Mouse (Mus musculus): ENCODE data around the gene Fgd6. TPM values are rescaled to one million over a fixed set of nuclear protein-coding genes. Genes with fewer than 3 reads are reported as not detected.

Gene Fgd6
- polyA plus RNA-seq, 1 experiment from 2014 or later = 1.7 TPM

DNA sequence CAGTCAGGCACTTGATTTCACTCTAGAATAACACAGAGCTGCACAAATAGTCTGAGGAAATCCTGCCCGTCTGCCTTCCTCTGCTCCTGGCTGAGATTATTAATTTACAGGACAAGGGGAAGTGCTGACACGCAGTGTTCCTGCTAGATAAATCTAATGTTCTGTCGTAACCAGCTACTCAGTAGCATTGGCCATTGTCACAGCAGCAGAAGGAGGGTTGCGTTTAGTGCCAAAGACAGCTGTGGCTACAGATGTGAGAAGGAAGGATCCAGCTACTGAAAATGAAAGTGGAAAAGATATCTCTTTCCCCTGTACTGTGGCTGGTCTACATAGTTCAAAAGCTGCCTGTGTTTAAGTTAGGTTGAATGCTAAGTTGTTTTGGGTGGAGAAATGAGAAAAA lies 71.4 kb downstream of the Fgd6 start:
- WGBS = 81% methylated on average over 4 of the region's 4 CpGs
- Histone ChIP-seq H3K4me1 (no peaks in the 10 kb centered on the region), H3K36me3 (no peaks in the 10 kb centered on the region), H3K27ac (replicated peaks) (no peak overlapping the region), H3K27me3 (no peaks in the 10 kb centered on the region), H3K4me3 (no peak overlapping the region), H3K9ac (replicated peaks) (no peak overlapping the region), H3K4me2 (replicated peaks) (no peak overlapping the region), H3K9me3 (no peaks in the 10 kb centered on the region)
- no peak for ATAC-seq (replicated peaks)

GRCm38 (mm10) chr10:94107607-94108006 lies 71.8 kb downstream of the Fgd6 start:
- no peaks in the 10 kb centered on the region for H3K27me3 ChIP-seq
- no peak overlapping the region for H3K4me3 ChIP-seq
- H3K4me1 ChIP-seq = no peaks in the 10 kb centered on the region
- no peak overlapping the region for H3K27ac ChIP-seq (replicated peaks)
- H3K4me2 ChIP-seq (replicated peaks) = no peak overlapping the region
- ATAC-seq (replicated peaks) = no peak
- no peak overlapping the region for H3K9ac ChIP-seq (replicated peaks)
- WGBS = 92% methylated on average over 7 of the region's 7 CpGs
- H3K36me3 ChIP-seq = no peaks in the 10 kb centered on the region
- no peaks in the 10 kb centered on the region for H3K9me3 ChIP-seq

- 96% methylated on average over 6 of the region's 6 CpGs for WGBS
- H3K4me2 ChIP-seq (replicated peaks) = no peak overlapping the region
- H3K4me3 ChIP-seq = no peak overlapping the region
- H3K9ac ChIP-seq (replicated peaks) = no peak overlapping the region
- no peaks in the 10 kb centered on the region for H3K27me3 ChIP-seq
- no peak overlapping the region for H3K27ac ChIP-seq (replicated peaks)
- H3K4me1 ChIP-seq = no peaks in the 10 kb centered on the region
- H3K36me3 ChIP-seq = no peaks in the 10 kb centered on the region
- no peak for ATAC-seq (replicated peaks)
- no peaks in the 10 kb centered on the region for H3K9me3 ChIP-seq
Measured at GRCm38 (mm10) chr10:94108791-94109190, 73.0 kb downstream of the Fgd6 start.

DNA sequence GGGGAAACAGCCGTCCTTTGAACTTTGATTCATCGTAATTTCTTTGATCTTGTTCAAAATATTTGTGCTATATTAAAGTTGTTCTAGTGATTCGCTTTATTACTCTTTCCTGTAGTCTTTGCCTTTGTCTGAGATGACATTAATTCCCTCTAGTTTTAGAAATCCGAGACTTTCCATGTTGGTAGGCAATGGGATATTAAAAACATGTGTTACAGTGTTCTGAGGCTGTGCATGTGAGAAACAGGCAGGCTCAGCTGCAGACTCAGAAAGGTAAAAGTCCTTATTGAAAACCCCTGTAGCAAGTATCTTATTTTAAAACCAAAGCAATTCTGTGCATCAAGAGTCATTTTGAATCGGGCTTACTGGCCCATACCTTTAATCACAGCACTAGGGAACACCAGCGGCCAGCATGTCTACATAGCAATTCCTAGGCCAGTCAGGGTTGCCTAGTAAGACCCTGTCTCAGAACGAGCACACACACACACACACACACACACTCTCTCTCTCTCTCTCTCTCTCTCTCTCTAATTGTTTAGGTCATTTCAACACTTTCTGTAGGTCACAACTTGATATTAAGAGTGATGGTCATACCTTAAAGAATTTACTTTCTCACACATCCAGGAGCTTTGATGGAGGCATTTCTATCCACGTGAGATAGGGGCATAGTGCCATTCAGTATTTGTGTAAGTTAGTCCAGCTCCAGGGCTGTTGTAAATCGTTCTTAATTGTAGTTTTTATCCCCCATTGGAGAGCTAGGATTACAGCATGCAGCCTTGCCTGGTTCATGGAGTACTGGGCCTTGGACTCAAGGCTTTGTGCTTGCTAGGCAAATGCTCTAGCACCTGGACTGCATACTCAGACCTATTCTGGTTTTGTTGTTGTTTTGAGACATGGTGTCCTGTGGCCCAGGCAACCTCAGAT lies 75.3 kb downstream of the Fgd6 start:
- Histone ChIP-seq H3K4me3 (no peak overlapping the region), H3K4me1 (no peaks in the 10 kb centered on the region), H3K36me3 (no peaks in the 10 kb centered on the region), H3K4me2 (replicated peaks) (no peak overlapping the region), H3K9ac (replicated peaks) (no peak overlapping the region), H3K27ac (replicated peaks) (no peak overlapping the region), H3K9me3 (no peaks in the 10 kb centered on the region), H3K27me3 (no peaks in the 10 kb centered on the region)
- 82% methylated on average over 9 of the region's 9 CpGs for WGBS
- ATAC-seq (replicated peaks) = no peak

GRCm38 (mm10) chr10:94112207-94112606 lies 76.4 kb downstream of the Fgd6 start:
- no peaks in the 10 kb centered on the region for H3K36me3 ChIP-seq
- no peaks in the 10 kb centered on the region for H3K9me3 ChIP-seq
- H3K27me3 ChIP-seq = no peaks in the 10 kb centered on the region
- ATAC-seq (replicated peaks) = no peak
- no peaks in the 10 kb centered on the region for H3K4me1 ChIP-seq
- no peak overlapping the region for H3K9ac ChIP-seq (replicated peaks)
- H3K27ac ChIP-seq (replicated peaks) = no peak overlapping the region
- H3K4me2 ChIP-seq (replicated peaks) = no peak overlapping the region
- no peak overlapping the region for H3K4me3 ChIP-seq
- WGBS = 81% methylated on average over 3 of the region's 3 CpGs

- H3K27me3 ChIP-seq = no peaks in the 10 kb centered on the region
- 41% methylated on average over 6 of the region's 6 CpGs for WGBS
- no peaks in the 10 kb centered on the region for H3K9me3 ChIP-seq
- no peak overlapping the region for H3K4me3 ChIP-seq
- H3K9ac ChIP-seq (replicated peaks) = no peak overlapping the region
- no peak overlapping the region for H3K4me2 ChIP-seq (replicated peaks)
- H3K27ac ChIP-seq (replicated peaks) = no peak overlapping the region
- no peaks in the 10 kb centered on the region for H3K36me3 ChIP-seq
- peak; percentile 58 for ATAC-seq (replicated peaks)
- no peaks in the 10 kb centered on the region for H3K4me1 ChIP-seq
Measured at GRCm38 (mm10) chr10:94115893-94116599, 80.2 kb downstream of the Fgd6 start.

GRCm38 (mm10) chr10:94116781-94117340 lies 81.1 kb downstream of the Fgd6 start:
- Histone ChIP-seq H3K4me1 (no peaks in the 10 kb centered on the region), H3K9ac (replicated peaks) (no peak overlapping the region), H3K27ac (replicated peaks) (no peak overlapping the region), H3K4me2 (replicated peaks) (no peak overlapping the region), H3K27me3 (no peaks in the 10 kb centered on the region), H3K36me3 (no peaks in the 10 kb centered on the region), H3K9me3 (no peaks in the 10 kb centered on the region), H3K4me3 (no peak overlapping the region)
- 75% methylated on average over 12 of the region's 12 CpGs for WGBS
- no peak for ATAC-seq (replicated peaks)

DNA sequence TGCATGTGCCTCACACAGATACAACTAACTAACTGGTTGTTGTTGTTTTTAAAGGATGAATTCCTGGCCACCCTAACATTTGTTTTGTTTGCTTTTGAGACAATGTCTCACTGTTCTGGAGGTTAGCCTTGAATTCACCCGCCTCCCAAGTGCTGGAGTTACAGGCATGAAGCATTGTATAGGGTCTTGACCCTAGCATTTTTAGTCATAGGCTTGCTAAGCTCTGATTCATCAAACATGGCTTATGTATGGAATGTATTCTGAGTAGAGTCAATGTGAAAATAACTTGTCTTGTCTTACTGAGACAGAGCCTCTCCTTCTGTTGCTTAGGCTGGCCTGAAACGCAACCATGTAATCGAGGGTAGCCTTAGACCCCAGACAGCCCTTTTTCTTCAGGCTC lies 82.1 kb downstream of the Fgd6 start:
- 96% methylated on average over 3 of the region's 3 CpGs for WGBS
- H3K27ac ChIP-seq (replicated peaks) = no peak overlapping the region
- H3K9me3 ChIP-seq = no peaks in the 10 kb centered on the region
- no peak overlapping the region for H3K4me3 ChIP-seq
- no peaks in the 10 kb centered on the region for H3K4me1 ChIP-seq
- no peak overlapping the region for H3K4me2 ChIP-seq (replicated peaks)
- ATAC-seq (replicated peaks) = no peak
- no peaks in the 10 kb centered on the region for H3K27me3 ChIP-seq
- H3K9ac ChIP-seq (replicated peaks) = no peak overlapping the region
- H3K36me3 ChIP-seq = no peaks in the 10 kb centered on the region

DNA sequence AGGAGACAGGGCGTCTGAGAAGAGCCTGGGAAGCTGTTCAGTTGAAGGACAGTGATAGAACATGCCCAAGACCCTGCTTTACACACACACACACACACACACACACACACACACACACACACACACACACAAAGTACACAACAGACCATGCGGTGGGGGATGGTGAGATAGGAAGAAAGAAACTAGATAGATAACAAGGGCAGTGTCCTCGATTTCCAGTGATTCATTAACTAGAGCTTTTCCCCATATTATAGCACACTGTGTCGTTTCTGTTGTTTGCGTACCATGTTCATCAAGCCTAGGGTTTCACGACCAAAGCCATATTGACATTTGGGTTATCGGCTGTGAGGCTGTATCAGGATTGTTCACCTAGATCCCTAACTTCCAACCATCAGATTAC lies 83.2 kb downstream of the Fgd6 start:
- Histone ChIP-seq H3K4me1 (no peaks in the 10 kb centered on the region), H3K27me3 (no peaks in the 10 kb centered on the region), H3K9ac (replicated peaks) (no peak overlapping the region), H3K36me3 (no peaks in the 10 kb centered on the region), H3K9me3 (no peaks in the 10 kb centered on the region), H3K27ac (replicated peaks) (no peak overlapping the region), H3K4me2 (replicated peaks) (no peak overlapping the region), H3K4me3 (no peak overlapping the region)
- WGBS = 93% methylated on average over 7 of the region's 7 CpGs
- ATAC-seq (replicated peaks) = no peak

DNA sequence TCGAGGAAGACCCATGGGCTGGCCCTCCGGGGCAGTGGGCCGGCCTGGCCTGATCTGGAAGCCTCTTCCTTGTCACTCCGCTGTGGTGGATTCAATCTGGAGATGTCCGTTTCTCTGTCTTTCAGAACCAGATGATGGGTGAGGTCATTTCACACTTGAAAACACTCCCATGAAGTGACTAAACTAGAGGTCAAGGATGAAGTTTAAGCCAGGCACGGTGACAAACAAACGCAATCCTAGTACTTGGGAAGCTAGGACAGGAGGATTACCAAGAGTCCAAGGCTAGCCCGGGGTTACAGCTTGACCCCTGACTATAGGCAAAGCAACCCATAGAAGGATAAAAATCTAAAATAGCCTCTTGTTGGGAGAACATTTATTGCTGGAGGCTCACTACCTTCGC lies 84.9 kb downstream of the Fgd6 start:
- no peak for ATAC-seq (replicated peaks)
- Histone ChIP-seq H3K9ac (replicated peaks) (no peak overlapping the region), H3K4me1 (no peaks in the 10 kb centered on the region), H3K27me3 (no peaks in the 10 kb centered on the region), H3K27ac (replicated peaks) (no peak overlapping the region), H3K9me3 (no peaks in the 10 kb centered on the region), H3K4me2 (replicated peaks) (no peak overlapping the region), H3K4me3 (no peak overlapping the region), H3K36me3 (no peaks in the 10 kb centered on the region)
- WGBS = 92% methylated on average over 9 of the region's 9 CpGs

- Histone ChIP-seq H3K36me3 (no peaks in the 10 kb centered on the region), H3K9me3 (no peaks in the 10 kb centered on the region), H3K9ac (replicated peaks) (no peak overlapping the region), H3K4me3 (no peak overlapping the region), H3K4me1 (no peaks in the 10 kb centered on the region), H3K27ac (replicated peaks) (no peak overlapping the region), H3K4me2 (replicated peaks) (no peak overlapping the region), H3K27me3 (no peaks in the 10 kb centered on the region)
- WGBS = 96% methylated on average over 7 of the region's 7 CpGs
- no peak for ATAC-seq (replicated peaks)
Measured at GRCm38 (mm10) chr10:94122595-94122994, 86.8 kb downstream of the Fgd6 start.

DNA sequence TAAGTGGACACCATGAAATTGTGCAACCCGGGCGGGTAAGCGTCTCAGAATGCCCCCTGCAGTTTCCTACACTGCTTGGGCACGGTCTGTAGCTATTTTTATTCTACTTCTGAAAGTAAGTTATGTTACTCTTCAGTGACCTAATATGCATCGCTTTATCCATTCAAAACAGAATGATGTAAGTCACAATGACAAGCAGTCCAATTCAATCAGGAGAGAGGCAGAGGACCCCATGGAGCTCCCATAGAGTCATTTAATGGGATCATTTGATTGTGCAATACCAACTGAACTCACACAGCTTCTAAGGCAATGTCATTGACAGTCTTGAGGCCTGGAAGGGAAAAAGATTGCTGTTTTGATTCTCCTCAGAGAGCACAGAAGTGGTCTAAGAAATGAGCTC lies 87.8 kb downstream of the Fgd6 start:
- Histone ChIP-seq H3K4me3 (no peak overlapping the region), H3K4me2 (replicated peaks) (no peak overlapping the region), H3K27me3 (no peaks in the 10 kb centered on the region; the same call in 1 of the 2 replicates), H3K36me3 (no peaks in the 10 kb centered on the region), H3K4me1 (no peaks in the 10 kb centered on the region), H3K9ac (replicated peaks) (no peak overlapping the region), H3K9me3 (no peaks in the 10 kb centered on the region), H3K27ac (replicated peaks) (no peak overlapping the region)
- no peak for ATAC-seq (replicated peaks)
- 90% methylated on average over 5 of the region's 5 CpGs for WGBS

Measured in forebrain, embryonic 15.5 days (tissue).